Mouse (Mus musculus): Measurements from ENCODE around the gene Tex2.

DNA sequence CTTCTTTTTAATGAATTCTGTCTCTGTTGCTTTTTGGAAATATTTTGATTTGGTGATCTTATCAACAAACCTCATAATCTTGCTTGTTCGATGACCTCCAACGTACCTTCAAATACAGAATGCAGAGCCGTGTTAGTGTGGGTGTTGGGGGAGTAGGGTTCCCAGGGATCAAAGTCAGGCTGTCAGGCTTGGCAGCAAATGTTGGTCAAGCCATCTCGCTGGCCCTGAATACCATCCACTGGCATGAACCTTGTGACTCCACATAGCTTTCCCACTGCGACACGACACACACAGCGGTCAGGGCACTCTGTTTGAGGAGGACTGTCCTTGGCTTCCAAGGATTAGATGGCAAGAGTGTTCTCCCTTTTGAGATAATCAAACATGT is 101.2 kb downstream of the Tex2 start:
- TF ChIP-seq POLR2A (IDR thresholded peaks at IDR 0.05; ENCODE audit: borderline replicate concordance, control insufficient read depth, low read depth, low read length) = no peak
- TF ChIP-seq CTCF (IDR thresholded peaks at IDR 0.05; ENCODE audit: control insufficient read depth, insufficient read depth, low read length) = no peak

Data from bone marrow, adult 2 months (tissue).